Mouse (Mus musculus): ENCODE data around the gene Efna5. TPM values are rescaled to one million over a fixed set of nuclear protein-coding genes. Genes with fewer than 3 reads are reported as not detected.

Efna5 gene
- polyA plus RNA-seq, 1 experiment = 1.9 TPM

DNA sequence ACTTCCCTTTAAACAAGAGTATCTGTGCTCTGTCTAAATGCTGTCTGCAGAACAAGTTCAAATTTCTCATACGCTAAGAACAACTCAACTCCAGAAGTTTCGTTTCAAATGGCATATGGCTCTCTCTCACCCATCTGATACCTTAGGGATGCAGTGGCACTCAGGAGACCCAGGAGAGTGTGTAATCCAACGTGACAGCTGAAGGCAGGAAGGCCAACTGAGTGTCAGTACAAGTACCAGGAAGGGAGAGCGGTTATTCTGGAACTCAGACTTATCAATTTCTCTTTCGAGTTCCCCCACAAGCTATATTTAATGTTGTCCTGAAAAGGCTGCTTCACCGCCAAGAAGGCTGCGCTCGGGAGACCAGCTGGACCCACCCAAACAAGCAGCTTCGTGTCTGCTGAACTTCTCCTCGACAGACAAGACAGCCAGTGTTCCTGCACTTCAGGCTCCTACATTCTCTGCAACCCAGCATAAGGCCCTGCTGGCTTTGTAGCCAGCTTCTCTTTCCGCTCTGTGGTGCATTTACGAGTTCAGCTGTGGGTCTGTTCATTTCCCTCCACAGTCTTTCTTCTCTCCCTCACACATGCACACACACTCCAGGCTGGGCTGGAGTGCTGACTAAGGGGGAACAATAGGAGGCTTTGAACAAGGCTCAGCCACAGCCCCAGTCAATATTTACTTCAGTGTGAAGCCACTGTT is 18.7 kb downstream of the Efna5 start:
- 29% methylated on average over 12 of the region's 12 CpGs for WGBS
- Histone ChIP-seq H3K27me3 (ENCODE audit: control insufficient read depth, insufficient read depth, low read length) (no peaks in the 10 kb centered on the region), H3K36me3 (ENCODE audit: control insufficient read depth, insufficient read depth, low read length) (no peaks in the 10 kb centered on the region), H3K27ac (ENCODE audit: control insufficient read depth, insufficient read depth, low read length) (no peak overlapping the region), H3K4me3 (ENCODE audit: control insufficient read depth, insufficient read depth, low read length) (no peak overlapping the region), H3K4me1 (replicated peaks; ENCODE audit: control insufficient read depth, insufficient read depth, low read length) (0 out of 2 replicates have a peak, but pooled peaks cover 4% of the 10 kb centered on the region)
- TF ChIP-seq POLR2A (IDR thresholded peaks at IDR 0.05; ENCODE audit: control insufficient read depth, extremely low read depth, insufficient read depth, low read length, poor library complexity) = no peak
- TF ChIP-seq CTCF (IDR thresholded peaks at IDR 0.05; ENCODE audit: borderline replicate concordance, control insufficient read depth, extremely low read depth, insufficient read depth, low read length, poor library complexity) = no peak
- DNase-seq = no peak

DNA sequence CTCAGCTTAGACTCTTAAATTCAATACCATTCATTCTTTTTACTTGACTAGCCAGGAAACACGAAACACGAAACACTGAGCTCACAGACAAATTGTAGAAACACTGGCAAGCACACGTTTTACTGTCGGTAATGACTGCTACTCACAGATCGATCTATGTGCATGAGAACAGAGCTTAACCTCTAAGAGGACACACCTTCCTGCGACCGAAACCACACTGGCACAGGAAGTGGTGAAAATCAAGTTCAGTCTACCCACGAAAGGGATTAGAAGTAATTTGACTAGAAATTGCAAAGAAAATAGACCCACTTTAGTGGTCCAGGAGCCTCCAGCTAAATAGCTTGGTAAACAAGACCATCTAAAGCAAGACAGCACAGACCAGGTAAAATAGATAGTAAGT is 23.8 kb downstream of the Efna5 start:
- TF ChIP-seq POLR2A (IDR thresholded peaks at IDR 0.05; ENCODE audit: control insufficient read depth, extremely low read depth, insufficient read depth, low read length, poor library complexity) = no peak
- TF ChIP-seq CTCF (IDR thresholded peaks at IDR 0.05; ENCODE audit: borderline replicate concordance, control insufficient read depth, extremely low read depth, insufficient read depth, low read length, poor library complexity) = no peak
- 6% methylated on average over 8 of the region's 8 CpGs for WGBS
- H3K4me3 ChIP-seq (ENCODE audit: control insufficient read depth, insufficient read depth, low read length) = no peak overlapping the region
- no peaks in the 10 kb centered on the region for H3K27me3 ChIP-seq (ENCODE audit: control insufficient read depth, insufficient read depth, low read length)
- H3K36me3 ChIP-seq (ENCODE audit: control insufficient read depth, insufficient read depth, low read length) = no peaks in the 10 kb centered on the region
- peak; percentile 14 for DNase-seq
- no peaks in the 10 kb centered on the region for H3K4me1 ChIP-seq (replicated peaks; ENCODE audit: control insufficient read depth, insufficient read depth, low read length)
- H3K27ac ChIP-seq (ENCODE audit: control insufficient read depth, insufficient read depth, low read length) = no peak overlapping the region

DNA sequence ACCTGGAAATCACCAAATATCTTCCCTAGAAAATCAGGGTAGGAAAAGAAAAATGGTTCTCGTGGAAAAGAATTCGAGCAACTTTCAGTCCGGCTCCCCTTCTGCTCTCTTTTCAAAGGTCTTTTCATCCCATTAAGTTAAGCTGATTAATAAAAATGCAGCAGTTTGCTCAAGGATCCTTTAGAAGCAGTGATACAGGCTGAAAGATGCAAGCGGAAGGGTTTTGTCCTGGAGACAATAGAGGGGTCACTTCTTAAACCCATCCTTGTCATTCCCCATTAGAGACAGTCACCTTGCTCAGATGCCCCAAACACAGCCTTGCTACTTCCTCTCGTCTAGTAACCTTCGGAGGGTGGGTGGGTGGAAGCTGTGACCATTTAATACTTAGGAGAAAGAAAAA is 27.4 kb downstream of the Efna5 start:
- DNase-seq = no peak
- 82% methylated on average over 6 of the region's 6 CpGs for WGBS
- TF ChIP-seq POLR2A (IDR thresholded peaks at IDR 0.05; ENCODE audit: control insufficient read depth, extremely low read depth, insufficient read depth, low read length, poor library complexity) = no peak
- TF ChIP-seq CTCF (IDR thresholded peaks at IDR 0.05; ENCODE audit: borderline replicate concordance, control insufficient read depth, extremely low read depth, insufficient read depth, low read length, poor library complexity) = no peak
- H3K4me1 ChIP-seq (replicated peaks; ENCODE audit: control insufficient read depth, insufficient read depth, low read length) = no peaks in the 10 kb centered on the region
- H3K27ac ChIP-seq (ENCODE audit: control insufficient read depth, insufficient read depth, low read length) = no peak overlapping the region
- no peaks in the 10 kb centered on the region for H3K27me3 ChIP-seq (ENCODE audit: control insufficient read depth, insufficient read depth, low read length)
- no peaks in the 10 kb centered on the region for H3K36me3 ChIP-seq (ENCODE audit: control insufficient read depth, insufficient read depth, low read length)
- H3K4me3 ChIP-seq (ENCODE audit: control insufficient read depth, insufficient read depth, low read length) = no peak overlapping the region

DNA sequence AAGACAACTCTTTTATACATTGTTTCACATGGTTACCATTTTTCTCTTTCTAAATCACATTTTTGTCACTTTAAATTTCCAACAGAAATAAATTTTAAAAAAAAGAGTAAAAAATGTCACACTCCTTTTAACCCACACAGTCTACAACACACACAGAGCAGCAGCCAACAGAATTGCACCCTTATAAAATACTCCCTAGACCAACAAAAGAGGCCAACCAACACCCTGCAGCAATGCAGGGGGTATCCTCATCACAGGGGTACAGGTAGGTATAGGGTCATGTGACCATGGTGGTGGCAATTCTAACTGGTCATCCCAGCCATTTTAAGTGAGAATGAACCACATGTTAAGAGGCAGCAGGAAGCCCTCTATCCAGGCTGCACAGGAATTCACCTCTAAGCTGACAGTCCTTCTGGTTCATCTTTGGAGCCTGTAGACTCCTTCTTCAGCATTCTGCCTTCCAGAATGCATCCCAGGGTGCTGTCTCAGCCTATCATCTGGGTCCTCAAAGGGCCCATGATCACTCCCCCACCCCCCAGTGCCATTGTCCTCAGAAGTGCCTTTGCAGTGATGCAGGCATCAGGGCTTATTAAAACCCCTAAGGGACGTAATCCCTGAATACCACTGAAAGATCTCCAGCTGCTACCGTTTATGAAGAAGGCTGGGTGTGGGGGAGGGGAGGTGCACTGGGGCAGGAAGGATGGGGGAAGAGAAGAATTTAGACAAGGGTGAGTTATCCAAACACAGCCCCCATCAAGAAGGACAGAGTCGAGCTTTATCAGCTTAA is 28.1 kb downstream of the Efna5 start:
- 61% methylated on average over 3 of the region's 3 CpGs for WGBS
- TF ChIP-seq CTCF (IDR thresholded peaks at IDR 0.05; ENCODE audit: borderline replicate concordance, control insufficient read depth, extremely low read depth, insufficient read depth, low read length, poor library complexity) (no peak), POLR2A (IDR thresholded peaks at IDR 0.05; ENCODE audit: control insufficient read depth, extremely low read depth, insufficient read depth, low read length, poor library complexity) (no peak)

DNA sequence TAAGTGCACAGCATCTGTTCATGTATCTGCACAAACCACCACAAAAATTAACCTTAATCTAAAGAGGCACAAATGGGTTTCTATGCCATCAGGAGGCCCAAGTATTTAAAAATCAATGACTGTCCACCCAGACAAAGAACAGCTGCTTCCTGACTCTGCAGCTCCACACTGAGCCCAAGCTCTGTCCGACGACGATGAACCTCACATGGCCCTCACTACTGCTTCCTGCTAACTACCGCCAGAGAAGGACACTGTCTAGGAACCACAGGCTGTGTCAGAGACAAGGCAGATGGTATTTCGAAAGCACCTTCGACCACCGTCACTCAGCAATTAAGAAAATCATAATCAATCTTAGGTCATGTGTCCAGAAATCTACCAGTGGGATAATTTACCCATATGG is 29.8 kb downstream of the Efna5 start:
- no peak overlapping the region for H3K27ac ChIP-seq (ENCODE audit: control insufficient read depth, insufficient read depth, low read length)
- TF ChIP-seq POLR2A (IDR thresholded peaks at IDR 0.05; ENCODE audit: control insufficient read depth, extremely low read depth, insufficient read depth, low read length, poor library complexity) (no peak), CTCF (IDR thresholded peaks at IDR 0.05; ENCODE audit: borderline replicate concordance, control insufficient read depth, extremely low read depth, insufficient read depth, low read length, poor library complexity) (no peak)

More for the DNA sequence above, 28.1 kb downstream of the Efna5 start:
- Histone ChIP-seq H3K4me3 (ENCODE audit: control insufficient read depth, insufficient read depth, low read length) (no peak overlapping the region), H3K27ac (ENCODE audit: control insufficient read depth, insufficient read depth, low read length) (no peak overlapping the region), H3K36me3 (ENCODE audit: control insufficient read depth, insufficient read depth, low read length) (no peaks in the 10 kb centered on the region), H3K27me3 (ENCODE audit: control insufficient read depth, insufficient read depth, low read length) (no peaks in the 10 kb centered on the region), H3K4me1 (replicated peaks; ENCODE audit: control insufficient read depth, insufficient read depth, low read length) (no peaks in the 10 kb centered on the region)
- DNase-seq = no peak

DNA sequence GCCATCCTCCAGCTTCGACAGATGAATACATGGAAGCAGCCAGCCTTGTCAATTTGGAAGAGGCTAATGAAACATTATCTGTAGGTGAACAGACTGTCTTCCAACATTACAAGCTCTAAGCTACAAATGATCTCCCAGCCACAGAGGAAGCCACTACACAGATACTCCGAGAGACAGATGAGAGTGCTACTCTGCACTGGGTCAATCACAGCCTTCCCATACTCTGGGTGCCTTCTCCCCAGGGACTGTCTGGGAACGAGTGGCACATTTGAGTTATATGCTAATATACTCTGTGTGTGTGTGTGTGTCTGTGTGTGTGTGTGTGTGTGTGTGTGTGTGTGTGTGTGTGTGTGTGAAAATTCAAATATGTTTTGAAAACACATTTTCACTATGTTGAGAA is 30.5 kb downstream of the Efna5 start:
- no peak for TF ChIP-seq POLR2A (IDR thresholded peaks at IDR 0.05; ENCODE audit: control insufficient read depth, extremely low read depth, insufficient read depth, low read length, poor library complexity)
- TF ChIP-seq CTCF (IDR thresholded peaks at IDR 0.05; ENCODE audit: borderline replicate concordance, control insufficient read depth, extremely low read depth, insufficient read depth, low read length, poor library complexity) = no peak
- WGBS = 92% methylated on average over 3 of the region's 3 CpGs
- no peak overlapping the region for H3K27ac ChIP-seq (ENCODE audit: control insufficient read depth, insufficient read depth, low read length)
- H3K36me3 ChIP-seq (ENCODE audit: control insufficient read depth, insufficient read depth, low read length) = no peaks in the 10 kb centered on the region
- H3K4me1 ChIP-seq (replicated peaks; ENCODE audit: control insufficient read depth, insufficient read depth, low read length) = no peaks in the 10 kb centered on the region
- no peak overlapping the region for H3K4me3 ChIP-seq (ENCODE audit: control insufficient read depth, insufficient read depth, low read length)
- DNase-seq = no peak
- H3K27me3 ChIP-seq (ENCODE audit: control insufficient read depth, insufficient read depth, low read length) = no peaks in the 10 kb centered on the region

More for the DNA sequence above, 29.8 kb downstream of the Efna5 start:
- WGBS = 47% methylated on average over 7 of the region's 7 CpGs
- DNase-seq = no peak
- no peak overlapping the region for H3K4me3 ChIP-seq (ENCODE audit: control insufficient read depth, insufficient read depth, low read length)
- H3K27me3 ChIP-seq (ENCODE audit: control insufficient read depth, insufficient read depth, low read length) = no peaks in the 10 kb centered on the region
- H3K36me3 ChIP-seq (ENCODE audit: control insufficient read depth, insufficient read depth, low read length) = no peaks in the 10 kb centered on the region
- no peaks in the 10 kb centered on the region for H3K4me1 ChIP-seq (replicated peaks; ENCODE audit: control insufficient read depth, insufficient read depth, low read length)
